Mouse (Mus musculus) urinary bladder, adult 2 months (tissue): ENCODE results near the gene BC035044. TPM values are rescaled to one million over a fixed set of nuclear protein-coding genes. Genes with fewer than 3 reads are reported as not detected.
A peak's percentile ranks its signal among the peaks of the same experiment; 100 is the strongest.
"Not testable (repeated sequence)": the region's sequence is repeated elsewhere in the genome, so short reads cannot be mapped to it uniquely, and the experiment has no call there.

ENCODE experiments used
- DNase-seq: peaks from one replicate; pipeline ENCODE4 v3.0.0; 2022; ENCODE audit warnings: low spot score
- polyA plus RNA-seq: library from polyadenylated mRNA; depleted of rRNA; stranded (reverse); fragments of >200 nt; gene quantifications from 2 replicates; pipeline ENCODE4 v1.2.3, GENCODE M21; 2012

Gene BC035044
- polyA plus RNA-seq, 1 experiment = 3.4 TPM

DNA sequence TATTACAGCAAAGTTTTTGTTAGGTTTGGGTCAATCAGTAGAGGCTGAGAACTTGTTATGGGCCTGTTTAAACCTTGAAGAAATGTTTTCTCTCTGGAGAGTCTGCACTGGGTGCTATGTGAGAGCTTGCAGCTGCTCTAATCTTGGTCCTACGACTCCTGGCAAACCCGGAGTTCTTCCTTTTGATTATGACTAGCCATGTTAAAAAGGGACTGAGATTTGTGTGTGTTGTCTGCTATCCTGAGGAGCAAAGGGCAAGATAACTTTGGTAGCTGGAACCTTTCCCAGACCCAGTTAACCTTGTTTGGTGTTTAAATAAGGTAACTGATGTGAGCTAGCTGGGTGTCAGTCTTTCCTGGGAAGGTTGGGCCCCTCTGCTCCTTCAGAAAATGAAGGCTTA is 40.3 kb downstream of the BC035044 start:
- DNase-seq = no peak

DNA sequence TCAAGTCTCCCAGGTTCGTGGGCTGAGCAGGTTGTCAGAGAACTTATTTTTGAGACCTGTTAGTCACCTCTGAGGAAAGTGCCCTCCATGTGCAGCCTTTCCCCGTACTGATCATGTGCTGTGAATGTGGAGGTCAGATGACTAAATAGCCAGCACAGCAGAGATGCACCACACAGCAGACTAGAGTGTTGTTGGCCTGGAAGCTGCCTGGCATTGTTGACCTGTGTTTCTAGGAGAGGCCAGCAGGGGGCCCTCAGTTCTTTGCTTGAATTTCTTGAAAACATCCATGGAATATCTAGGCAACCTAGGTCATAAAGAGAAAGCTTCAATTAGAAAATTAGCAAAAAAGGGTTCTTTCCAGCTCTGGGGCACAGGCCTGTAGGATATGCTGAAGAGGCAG is 41.0 kb downstream of the BC035044 start:
- DNase-seq = no peak

DNA sequence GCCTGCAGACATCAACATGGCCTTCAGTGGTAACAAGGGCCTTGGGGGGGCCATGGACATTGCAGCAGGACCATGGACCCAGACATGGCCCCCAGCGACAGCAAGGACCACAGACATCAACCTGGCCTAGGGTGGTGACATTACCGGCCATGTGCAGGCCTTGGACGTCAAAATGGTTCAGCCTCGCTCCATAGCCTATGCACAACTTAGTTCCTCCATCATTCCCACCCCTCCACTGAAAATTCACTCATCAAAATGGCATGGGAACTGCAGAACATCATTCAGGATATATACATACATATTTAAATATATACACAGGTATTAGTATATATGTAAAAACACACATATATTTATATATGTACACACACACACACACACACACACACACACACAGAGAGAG is 43.5 kb downstream of the BC035044 start:
- no peak for DNase-seq

DNA sequence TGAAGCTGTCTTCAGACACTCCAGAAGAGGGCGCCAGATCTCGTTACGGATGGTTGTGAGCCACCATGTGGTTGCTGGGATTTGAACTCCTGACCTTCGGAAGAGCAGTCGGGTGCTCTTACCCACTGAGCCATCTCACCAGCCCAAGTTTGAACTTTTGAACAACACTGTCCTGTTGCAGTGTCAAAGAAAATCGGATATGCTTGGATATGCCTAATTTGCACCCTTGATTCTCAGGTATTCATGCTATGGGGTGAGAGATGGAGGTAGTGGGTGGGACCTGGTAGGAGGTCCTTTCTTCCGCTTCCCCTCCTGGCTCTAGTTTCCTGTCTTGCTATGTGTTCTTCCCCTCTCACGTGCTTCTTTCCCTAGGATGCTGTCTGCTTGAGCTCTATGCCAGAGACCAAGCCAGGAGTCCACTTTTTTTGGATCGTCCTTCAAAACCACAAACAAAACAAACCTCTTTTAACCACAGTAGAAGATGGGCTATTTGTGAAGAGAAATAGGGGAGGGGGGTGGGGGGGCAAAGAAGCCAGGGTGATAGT is 44.9 kb downstream of the BC035044 start:
- no peak for DNase-seq

DNA sequence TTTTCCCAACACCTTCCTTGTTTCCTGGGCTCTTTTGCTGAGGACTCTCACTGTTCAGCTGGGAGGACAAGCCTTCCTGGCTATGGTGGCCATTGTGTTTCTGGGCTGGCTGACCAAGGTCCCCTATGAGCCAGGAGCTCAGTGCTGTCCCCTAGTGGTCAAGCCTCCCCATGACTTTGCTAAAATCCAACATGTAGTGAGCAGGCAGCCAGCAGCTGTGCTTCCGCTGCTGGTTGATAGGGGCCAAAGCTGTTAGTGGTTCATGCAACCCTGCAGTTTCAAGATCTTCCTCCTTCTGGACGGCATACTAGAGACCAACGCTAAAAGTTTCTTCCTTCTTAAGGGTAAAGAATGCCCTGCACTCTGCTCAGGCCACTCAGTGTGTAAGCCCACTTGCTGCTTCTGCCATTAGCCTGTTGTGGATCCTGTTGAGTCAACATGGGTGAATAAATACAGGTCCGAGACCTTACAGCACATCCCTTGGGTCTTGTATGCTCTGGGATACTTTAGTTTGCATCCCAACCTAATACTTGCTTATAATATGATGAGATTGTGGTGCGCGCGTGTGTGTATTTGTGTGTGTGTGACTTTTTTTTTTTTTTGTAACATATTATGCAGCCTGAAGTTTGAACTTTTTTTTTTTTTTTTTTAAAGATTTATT is 45.5 kb downstream of the BC035044 start:
- DNase-seq = no peak

DNA sequence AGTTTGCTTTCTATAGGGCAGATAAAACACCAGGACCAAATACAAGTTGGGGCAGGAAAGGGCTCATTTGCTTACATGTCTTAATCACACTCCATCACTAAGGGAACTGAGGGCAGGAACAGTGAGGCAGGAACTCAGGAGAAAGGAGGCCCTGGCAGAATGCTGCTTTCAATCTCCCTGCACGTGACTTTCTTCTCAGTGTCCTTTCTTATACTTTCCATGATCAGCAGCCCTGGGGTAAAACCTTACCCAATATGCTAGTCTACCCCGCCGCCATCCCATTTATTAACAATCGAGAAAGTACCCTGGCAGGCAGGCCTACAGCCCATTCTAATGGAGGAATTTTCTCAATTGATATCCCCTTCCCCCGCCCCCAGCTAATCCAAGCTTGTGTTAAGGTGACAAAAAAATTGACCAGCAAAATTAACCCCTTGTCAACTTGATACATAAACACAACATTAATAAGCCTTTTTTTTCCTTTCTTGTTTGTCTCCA is 46.3 kb downstream of the BC035044 start:
- no peak for DNase-seq

DNA sequence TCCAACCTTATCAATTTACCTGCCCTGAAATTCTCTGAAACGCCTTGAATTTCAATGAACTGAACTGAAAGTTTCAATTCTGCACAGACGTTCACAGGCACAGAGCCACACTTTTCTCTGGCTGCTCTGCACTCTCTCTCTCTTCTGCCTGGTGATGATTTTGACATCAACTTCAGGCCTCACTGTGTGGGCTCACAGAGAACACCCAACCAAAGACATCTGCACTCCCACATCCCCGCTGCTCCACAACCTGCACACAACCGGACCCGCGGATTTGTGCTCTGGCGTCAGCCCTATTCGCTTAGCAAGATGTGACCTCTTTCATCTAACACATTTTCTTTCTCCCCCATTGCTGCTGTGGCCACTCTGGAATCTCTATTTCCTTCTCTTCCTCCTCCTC is 46.8 kb downstream of the BC035044 start:
- no peak for DNase-seq

DNA sequence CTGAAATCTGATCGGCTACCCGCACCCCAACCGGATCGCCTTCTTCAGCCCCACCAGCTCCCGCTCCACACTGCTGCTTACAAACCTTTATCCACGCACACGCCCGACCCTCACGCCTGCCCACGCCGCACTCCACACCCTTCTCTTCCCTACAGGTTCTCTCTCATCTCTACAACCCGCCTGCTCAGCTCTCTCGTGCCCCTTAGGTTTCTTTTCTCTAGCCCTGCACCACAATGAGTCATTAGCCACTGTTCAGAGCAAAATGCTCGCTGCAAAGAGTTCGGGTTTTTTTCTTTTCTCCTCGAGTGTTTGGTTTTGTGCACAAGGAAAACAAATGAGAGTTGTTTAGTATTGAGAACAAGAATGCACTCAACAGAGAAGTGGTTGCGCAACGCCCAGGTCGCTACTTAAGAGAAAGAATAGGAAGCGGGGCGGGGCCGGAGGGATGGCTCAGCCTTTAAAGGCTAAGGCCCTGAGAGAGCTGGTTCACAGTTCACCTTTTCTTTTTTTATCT is 47.4 kb downstream of the BC035044 start:
- peak; percentile 47 for DNase-seq

DNA sequence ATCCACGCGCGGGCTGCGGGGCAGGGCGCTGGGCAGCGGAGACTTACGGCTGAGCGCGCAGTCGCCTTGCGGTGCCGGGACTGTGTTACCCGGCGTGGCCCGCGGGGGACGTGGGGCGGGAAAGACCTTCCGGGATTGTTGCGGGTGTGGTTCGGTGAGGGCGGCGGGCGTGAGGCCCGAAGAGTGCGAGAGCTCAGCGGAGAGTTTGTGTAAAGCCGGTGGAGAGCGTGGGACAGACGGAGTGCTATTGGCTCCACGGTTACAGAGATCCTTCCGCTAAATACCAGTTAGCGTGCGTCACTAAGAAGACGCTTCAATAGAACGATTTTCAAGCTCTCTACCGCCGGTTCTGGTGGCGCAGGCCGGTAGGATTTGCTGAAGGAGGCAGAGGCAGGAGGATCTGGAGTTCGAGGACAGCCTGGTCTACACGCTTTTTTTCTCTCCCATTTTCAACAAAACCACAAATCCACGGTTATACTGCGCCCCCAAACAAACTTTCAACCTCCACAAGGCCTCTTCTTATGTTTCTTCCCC is 47.9 kb downstream of the BC035044 start:
- DNase-seq = peak; percentile 91

DNA sequence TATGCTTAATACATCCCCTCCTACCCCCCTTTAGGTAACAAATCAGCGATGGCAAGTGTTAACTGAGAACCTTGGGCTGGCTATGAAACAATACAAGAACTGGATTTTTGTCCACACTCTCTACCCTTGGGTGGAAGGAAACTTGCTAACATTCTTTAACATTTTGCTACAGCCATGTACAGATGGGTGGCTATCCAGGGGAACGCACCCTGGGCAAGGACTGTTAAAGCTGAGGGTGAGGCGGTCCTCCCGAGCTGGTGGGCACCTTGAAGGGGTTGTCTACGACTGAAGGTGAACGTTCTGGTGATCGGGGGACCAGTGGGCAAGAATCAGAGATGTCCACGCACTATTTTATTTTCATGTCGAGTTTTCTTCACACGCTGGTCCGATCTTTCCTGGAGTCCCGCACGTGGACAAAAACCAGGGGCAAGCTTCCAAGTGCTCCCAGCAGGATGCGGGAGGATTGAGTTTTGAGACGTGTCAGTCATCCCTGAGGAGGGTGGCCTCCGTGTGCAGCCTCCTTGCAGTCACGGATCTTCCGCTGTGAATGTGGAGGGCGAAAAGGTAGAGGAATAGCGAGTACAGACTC is 48.5 kb downstream of the BC035044 start:
- no peak for DNase-seq

DNA sequence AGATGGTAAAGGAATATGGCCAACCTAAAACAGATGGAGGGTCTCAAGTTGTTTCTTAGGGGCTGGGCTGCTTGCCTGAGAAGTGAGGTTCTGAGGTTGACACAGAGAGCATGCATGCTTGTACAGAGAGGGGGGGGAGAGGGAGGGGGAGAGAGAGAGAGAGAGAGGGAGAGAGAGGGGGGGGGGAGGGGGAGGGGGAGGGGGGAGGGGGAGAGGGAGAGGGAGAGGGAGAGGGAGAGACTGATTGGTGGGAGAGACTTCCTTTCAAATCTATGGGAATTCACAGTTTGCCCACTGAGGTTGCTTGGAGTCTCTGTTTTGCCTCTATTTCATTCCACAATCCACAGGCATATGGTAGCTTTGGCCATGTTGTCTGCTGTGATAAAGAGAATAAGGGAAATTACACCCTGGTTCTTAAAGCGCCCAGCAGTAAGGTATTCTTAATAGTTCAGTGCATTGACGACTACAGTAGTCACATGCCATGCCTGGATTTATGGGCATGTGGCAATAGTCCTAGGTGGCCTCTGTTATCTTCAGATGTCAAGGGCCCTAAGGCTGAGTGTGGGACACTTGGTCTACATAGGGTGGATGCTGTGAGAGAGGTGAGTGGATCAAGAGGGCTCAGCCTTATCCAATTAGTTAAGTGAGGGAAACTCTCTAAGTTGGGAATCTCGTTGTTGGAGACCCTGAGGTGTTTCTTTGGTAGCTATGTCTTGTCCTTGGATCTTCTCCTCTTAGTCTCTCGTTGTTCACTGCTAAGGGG is 49.4 kb downstream of the BC035044 start:
- DNase-seq = no peak

DNA sequence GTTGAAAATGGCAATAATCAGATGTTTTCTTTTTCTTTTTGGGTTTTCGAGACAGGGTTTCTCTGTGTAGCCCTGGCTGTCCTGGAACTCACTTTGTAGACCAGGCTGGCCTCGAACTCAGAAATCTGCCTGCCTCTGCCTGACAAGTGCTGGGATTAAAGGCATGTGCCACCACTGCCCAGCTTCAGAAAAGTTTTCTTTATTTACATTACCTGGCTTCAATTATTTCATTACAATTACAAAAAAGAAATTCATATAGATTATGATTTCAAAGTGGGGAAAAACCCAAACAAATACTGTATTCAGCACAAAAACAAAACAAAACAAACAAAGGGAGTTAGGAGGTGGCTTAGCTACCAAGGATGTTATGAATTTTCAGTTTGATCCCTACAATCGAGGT is 50.3 kb downstream of the BC035044 start:
- not testable (repeated sequence) for DNase-seq

DNA sequence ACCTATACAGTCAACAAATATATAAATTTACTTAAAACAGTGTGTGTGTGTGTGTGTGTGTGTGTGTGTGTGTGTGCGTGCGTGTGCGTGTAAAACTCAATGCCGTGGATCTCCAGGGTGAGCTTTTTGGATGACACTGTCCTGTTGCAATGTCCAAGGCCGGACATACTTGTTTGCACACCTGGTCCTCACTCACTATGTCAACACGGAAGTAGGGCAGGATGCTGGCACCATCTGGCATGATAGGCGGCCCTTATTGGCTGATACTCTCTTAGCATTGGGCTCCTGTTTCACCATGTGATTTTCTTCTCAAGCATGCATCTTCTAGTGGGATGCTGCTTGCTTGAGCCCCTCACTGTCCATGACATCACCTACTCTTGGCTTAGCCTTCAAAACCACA is 51.0 kb downstream of the BC035044 start:
- no peak for DNase-seq

DNA sequence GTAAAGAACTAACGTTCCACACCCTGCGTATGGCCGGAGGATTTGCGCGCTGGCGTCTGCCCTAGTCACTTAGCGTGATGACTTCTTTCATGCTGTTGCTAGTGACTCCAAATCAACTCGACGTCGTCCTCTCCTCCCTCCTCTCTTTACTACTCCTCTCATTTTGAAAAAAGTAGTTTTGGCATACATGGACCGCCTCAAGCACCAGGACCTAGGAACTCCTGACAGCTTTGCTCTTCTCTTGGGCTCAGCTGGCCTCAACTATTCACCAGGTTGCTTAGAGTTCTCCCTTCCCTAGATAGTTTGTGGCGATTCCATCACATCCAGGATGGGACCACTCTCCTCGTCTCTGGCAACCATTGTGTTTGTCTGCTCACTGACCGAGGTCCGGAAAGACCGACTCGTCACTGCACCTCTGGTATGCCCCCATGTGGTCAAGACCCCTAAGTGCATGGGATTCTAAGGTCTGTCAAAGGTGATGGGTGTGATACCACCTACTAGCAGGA is 51.6 kb downstream of the BC035044 start:
- DNase-seq = peak; percentile 45

DNA sequence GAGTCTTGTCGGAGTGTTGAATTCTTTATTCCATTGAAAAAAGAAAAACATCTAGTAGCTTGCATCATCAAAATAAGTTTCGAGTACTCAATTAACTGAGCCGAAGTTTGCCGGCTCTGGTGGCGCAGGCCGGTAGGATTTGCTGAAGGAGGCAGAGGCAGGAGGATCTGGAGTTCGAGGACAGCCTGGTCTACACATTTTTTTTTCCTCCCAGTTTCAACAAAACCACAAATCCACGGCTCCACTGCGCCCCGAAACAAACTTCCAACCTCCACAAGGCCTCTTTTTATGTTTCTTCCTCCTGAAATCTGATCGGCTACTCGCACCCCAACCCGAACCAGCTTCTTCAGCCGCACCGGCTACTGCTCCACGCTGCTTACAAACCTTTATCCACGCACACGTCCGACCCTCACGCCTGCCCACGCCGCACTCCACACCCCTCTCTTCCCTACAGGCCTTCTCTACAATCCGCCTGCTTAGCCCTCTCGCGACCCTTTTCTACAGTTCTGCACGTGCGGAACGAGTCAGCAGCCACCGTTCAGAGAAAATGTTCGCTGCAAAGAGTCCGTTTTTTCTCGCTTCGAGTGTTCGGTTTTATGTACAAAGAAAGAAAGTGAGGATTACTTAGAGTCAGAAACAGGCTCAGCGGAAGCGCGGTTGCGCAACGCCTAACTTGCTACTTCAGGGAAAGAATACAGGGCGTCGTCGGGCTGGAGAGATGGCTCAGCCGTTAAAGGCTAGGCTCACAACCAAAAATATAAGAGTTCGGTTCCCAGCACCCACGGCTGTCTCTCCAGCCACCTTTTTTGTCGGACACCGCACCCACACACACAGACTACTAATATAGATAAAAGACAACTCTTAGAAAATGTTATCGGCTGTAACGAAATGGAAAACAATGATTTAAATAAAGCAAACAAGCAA is 52.3 kb downstream of the BC035044 start:
- peak; percentile 91 for DNase-seq

DNA sequence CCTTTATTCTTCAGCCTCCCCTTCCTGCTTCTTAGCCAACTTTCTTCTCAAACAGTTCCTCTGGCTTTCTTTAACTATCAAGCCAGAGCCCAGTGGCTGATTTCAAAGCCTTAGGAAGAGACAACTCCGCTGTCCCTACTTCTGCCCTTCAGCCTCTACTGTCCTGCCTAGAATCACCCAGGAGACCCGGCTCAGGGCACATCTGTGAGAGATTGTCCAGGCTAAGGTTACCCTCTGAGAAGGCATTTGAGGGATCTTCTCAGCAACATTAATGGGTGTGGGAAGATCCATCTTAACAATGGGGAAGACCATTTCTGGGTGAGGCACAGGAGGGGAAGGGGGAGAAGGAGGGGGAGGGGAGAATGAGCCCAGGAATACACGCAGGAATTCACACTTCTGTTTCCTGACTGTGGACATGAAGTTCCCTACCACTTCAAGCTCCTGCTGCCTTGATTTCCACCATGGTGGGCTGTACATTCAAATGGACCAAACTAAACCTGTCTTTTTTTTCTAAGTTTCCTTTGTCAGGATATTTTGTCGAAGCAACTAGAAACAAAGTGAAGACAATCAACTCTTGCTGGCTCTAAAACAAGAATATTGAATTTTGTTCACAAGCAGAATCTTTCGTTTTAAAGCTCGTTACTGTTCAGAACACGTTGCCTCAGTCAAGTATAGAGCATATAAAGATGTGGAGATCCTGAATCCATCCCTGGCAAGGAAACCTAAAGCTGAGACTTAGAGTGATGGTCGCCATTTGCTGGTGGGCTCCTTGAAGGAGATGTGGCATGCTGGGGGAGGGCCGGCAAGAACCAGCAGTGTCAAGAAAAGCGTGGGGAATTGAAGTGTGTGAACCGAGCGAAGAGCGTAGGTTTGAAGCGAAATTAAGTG is 53.2 kb downstream of the BC035044 start:
- no peak for DNase-seq

DNA sequence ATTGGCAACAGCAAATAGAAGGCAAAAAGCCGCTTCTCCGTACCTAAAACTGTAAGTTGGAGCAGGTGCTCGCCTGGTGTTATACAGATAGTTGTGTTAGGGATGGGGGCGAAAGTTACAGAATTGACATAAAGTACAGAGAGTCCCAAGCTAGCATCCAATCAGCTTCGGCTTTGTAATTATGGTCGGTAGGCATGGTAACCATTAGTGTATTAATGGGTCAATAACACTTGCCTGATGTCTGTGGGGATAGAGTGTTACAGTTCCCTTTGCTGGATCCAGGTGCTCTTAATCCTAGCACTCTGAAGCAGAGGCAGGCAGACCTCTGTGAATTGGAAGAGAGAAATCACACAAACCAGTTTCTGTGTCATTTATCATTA is 54.0 kb downstream of the BC035044 start:
- no peak for DNase-seq

DNA sequence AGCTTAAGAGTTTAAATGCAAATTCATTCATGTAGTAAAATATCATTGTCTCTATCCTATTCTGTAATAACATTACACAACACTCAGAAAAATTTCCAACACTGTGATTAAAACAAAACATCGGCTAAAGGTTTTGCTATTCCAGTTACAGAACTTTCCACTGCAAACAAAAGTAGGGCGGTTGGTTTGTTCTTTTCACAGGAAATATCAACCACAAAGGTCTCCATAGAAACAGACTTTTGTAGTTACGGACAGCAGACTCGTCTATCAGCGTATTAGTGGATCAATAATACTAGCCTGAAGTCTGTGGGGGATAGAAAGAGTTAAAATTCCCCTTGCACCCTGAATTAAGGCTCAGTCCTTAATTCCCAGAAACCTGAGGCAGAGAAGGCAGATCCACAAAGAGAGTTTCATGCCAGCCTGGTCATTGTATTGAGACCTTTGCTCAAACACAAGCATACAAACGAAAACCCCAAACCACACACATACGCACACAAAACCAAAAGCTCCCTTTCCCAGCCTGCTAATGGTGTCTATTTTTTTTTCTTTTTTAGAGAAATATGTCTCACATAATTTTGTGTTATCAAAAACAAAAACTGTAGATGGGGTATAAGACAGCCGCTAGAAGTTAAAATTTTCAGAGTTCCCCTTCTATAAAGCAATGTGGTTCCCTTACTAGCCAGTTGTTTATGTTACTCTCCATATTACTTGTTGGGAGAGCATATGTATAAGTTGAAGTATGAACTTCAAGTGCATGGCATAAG is 54.6 kb downstream of the BC035044 start:
- no peak for DNase-seq

DNA sequence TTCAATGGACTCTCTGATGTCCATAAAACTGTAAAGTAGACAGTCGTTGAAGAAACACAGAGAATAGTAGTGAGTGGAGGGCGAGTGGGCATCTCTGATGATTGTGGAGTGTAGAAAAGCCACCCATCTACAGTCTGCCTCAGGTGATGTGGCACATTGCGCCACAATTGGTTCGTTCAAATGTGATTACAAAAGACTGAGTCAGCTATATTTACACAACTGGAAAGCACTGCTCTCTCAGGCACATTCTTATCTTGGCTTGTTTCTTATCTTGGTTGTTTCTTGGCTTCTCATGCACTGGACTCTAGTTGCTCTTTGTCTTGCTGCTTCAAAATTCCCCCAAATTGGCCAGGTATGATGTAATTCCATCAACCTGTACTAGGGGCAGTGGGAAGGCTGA is 55.4 kb downstream of the BC035044 start:
- no peak for DNase-seq
